Mouse (Mus musculus) cerebellum, adult 2 months (tissue): ENCODE results near the gene Nlrc4. TPM values are rescaled to one million over a fixed set of nuclear protein-coding genes. Genes with fewer than 3 reads are reported as not detected.

ENCODE experiments used
- DNase-seq, 2 experiments: peaks; one replicate each; pipeline ENCODE4 v3.0.0; 2021
- H3K27ac ChIP-seq: fragments of 200-500 bp; 2 replicates; pipeline ENCODE4 v1.5.1; 2012; ENCODE audit warnings: low read length, control low read depth, inconsistent platforms; ENCODE audit not compliant: insufficient read depth
- H3K27me3 ChIP-seq: fragments of 200-500 bp; 2 replicates; pipeline ENCODE4 v1.6.1; 2012; ENCODE audit warnings: inconsistent platforms, mild to moderate bottlenecking, low read length, moderate library complexity; ENCODE audit not compliant: control insufficient read depth, insufficient read depth
- H3K4me1 ChIP-seq: fragments of 200-500 bp; 2 replicates; pipeline ENCODE4 v1.6.1; 2011; ENCODE audit warnings: low read length; ENCODE audit not compliant: control insufficient read depth, insufficient read depth
- H3K4me3 ChIP-seq: fragments of 200-500 bp; replicated peaks from 2 replicates; pipeline ENCODE3; 2011; ENCODE audit warnings: mild to moderate bottlenecking, low read depth, low read length, control low read depth; ENCODE audit not compliant: insufficient read depth
- CTCF ChIP-seq: fragments of 200-500 bp; IDR thresholded peaks from 2 replicates; pipeline ENCODE4 v1.5.1; 2011; ENCODE audit warnings: low read depth, mild to moderate bottlenecking, control low read depth, low read length, moderate library complexity, borderline replicate concordance; ENCODE audit not compliant: insufficient read depth
- POLR2A ChIP-seq: fragments of 200-500 bp; IDR thresholded peaks from 2 replicates; pipeline ENCODE4 v1.6.1; 2011; ENCODE audit warnings: low read length, control low read depth, borderline replicate concordance; ENCODE audit not compliant: insufficient read depth
- WGBS: fragments of 180-500 bp; shearing (Covaris S2); methylation state at CpG from one replicate; pipeline ENCODE4 v1.1.7; 2018; 5-methylcytosine and 5-hydroxymethylcytosine counted together
- polyA plus RNA-seq: library from polyadenylated mRNA; depleted of rRNA; stranded (reverse); fragments of >200 nt; gene quantifications from 2 replicates; pipeline ENCODE4 v1.2.3, GENCODE M21; 2012; rRNA removed

The Nlrc4 gene
- polyA plus RNA-seq, 1 experiment = 0.13 TPM

DNA sequence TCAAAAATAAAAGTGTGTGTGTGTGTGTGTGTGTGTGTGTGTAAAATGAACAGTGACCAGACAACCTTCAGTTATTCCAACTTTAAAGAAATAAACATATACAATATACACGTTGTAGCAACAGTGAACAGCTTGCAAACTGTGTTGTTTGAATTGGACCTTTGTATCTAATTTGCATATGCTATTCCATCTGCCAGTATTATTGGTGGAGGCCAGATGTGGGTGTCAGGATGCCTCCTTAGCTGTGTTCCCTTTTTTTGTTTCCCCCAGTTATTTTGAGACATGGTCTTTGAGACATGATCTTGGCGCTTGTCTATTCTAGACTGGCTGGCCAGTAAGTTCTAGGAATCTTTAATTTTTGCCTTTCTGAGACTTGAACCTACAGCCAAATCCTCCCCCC is 61.8 kb downstream of the Nlrc4 start:
- 67% methylated on average over 2 of the region's 2 CpGs for WGBS
- Histone ChIP-seq H3K27me3 (no peaks in the 10 kb centered on the region), H3K4me1 (peaks cover 2% of the 10 kb centered on the region; the same call in 1 of the 2 replicates), H3K27ac (no peak overlapping the region), H3K4me3 (no peak overlapping the region)
- no peak for DNase-seq
- TF ChIP-seq CTCF = no peak
- no peak for TF ChIP-seq POLR2A

DNA sequence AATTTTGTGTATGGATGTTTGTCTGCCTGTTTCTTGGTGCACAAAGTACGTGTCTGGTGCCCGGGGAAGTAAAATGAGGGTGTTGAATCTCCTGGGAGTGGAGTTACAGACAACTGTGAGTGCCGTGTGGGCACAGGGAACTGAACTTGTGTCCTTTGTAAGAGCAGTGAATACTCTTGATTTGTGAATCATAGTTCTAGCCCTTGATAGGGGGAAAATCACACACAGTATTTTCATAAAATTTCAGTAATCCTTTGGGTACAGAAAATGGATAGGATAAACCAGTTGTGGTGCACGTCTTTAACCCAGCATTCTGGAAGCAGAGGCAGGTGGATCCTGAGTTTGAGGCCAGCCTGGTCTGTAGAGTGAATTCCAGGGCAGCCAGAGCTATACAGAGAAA is 62.2 kb downstream of the Nlrc4 start:
- Histone ChIP-seq H3K4me3 (no peak overlapping the region), H3K4me1 (0 out of 2 replicates have a peak, but pooled peaks cover 2% of the 10 kb centered on the region), H3K27ac (no peak overlapping the region), H3K27me3 (no peaks in the 10 kb centered on the region)
- TF ChIP-seq POLR2A (no peak), CTCF (no peak)
- DNase-seq = no peak
- 55% methylated on average over 4 of the region's 4 CpGs for WGBS

DNA sequence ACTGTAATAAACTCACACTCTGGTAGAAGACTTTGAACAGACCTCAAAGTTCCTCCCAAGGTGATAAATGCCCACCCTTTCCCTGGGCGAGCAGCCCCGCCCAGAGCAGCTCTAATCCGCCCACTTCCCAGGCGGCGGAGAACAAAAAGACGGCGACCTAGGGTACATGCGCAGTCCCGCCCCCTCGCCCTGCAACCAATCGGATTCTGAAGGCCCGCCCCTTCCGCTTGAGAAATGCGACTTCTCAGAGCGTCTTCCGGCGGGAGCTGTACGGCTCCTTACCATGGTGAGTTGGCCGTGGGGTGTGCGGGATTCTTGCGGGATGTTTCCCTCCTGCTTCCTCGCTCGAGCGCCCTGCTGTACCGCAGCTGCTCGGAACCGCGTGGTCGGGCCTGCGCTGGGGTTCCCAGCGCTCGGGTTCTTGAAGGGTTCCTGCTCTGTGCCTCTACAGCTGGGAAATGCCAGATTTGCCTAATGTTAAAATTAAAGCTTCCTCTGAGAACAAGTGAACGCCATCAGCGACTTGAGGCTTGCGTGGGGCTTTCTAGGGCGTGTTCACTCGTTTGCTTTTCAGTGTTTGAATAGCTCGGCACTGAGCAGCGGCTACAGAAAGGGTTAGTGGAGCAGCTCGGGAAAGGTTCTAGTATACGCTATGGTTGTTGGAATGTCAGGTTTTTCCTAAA is 63.4 kb downstream of the Nlrc4 start, which contains the start of gene Slc30a6:
Gene Slc30a6, plus strand, starts transcription at position 226 of the 683 bp plus-strand sequence.
- WGBS = under 1% methylated on average over 41 of the region's 41 CpGs
- no peaks in the 10 kb centered on the region for H3K27me3 ChIP-seq
- H3K4me3 ChIP-seq = peak within 1 kb of the TSS; percentile 82
- peak within 1 kb of the TSS; percentile 53; the same call in 1 of the 2 replicates for H3K27ac ChIP-seq
- 0 out of 2 replicates have a peak, but pooled peaks cover 2% of the 10 kb centered on the region for H3K4me1 ChIP-seq
- peak; percentile 86; the same call in 1 of the 2 replicates for TF ChIP-seq POLR2A
- no peak for TF ChIP-seq CTCF
- peak; percentile 96 for DNase-seq

DNA sequence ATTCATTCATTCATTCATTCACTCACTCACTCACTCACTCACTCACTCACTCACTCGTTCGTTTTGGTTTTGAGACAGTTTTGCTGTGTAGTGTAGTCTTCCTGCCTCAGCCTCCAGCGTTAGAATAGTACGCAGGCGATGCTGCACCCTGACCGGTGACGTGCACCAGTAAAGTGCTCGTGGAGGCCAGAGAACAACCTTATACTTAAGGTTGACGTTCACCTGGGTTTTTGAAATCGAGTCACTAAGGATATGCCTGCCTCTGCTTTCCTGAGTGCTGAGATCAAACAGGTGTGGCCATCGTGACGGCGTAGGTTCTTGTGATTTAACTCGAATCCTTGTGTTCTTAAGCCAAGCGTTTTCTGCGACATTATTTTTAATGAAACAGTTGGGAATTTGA is 64.1 kb downstream of the Nlrc4 start:
- Histone ChIP-seq H3K27me3 (no peaks in the 10 kb centered on the region), H3K4me3 (peak overlapping the region; percentile 82), H3K27ac (no peak overlapping the region), H3K4me1 (0 out of 2 replicates have a peak, but pooled peaks cover 2% of the 10 kb centered on the region)
- TF ChIP-seq CTCF = no peak
- no peak for TF ChIP-seq POLR2A
- WGBS = 25% methylated on average over 16 of the region's 16 CpGs
- peak in 1 of 2 experiments; percentile 26 for DNase-seq

DNA sequence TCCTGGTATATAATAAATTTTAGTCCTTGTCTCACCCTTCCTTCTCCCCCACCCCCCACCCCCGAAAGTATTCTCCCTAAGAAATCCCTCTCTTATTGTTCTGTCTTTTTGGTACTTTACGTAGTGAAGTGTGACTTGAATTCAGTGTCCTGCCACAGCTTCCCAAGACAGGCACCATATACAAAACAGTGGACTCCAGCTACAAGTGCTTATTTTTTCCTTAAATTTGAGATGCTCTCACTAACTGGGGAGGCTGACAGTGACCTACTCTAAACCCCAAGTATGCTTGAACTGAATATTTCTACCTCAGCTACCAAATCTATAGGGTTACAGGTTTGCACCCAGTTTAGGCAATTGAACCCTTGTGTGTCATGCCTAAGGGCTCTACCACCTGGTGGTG is 64.6 kb downstream of the Nlrc4 start:
- Histone ChIP-seq H3K4me1 (0 out of 2 replicates have a peak, but pooled peaks cover 2% of the 10 kb centered on the region), H3K4me3 (no peak overlapping the region)
- WGBS = 74% methylated on average over 2 of the region's 2 CpGs

DNA sequence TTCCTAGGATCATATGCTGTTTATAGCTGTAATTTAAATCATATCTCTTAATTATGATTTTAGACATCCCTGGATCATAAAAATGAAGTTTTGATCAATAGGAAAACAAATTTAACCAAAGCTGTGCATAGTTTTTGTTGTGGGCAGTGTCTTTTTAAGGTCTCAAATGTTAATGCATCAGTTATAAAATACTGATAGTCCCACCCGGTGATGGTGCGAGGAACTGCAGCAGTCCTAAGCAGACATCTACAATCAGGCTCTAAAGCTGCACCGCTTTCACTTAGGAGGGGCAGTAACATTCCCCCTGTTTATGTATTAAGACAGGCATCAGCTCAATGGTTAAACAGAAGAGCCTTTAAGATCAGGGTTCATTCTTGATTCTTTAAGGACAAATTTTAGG is 69.1 kb downstream of the Nlrc4 start:
- no peak overlapping the region for H3K27ac ChIP-seq
- 72% methylated on average over 3 of the region's 3 CpGs for WGBS
- no peak overlapping the region for H3K4me3 ChIP-seq
- no peaks in the 10 kb centered on the region for H3K27me3 ChIP-seq
- TF ChIP-seq CTCF = no peak
- H3K4me1 ChIP-seq = 0 out of 2 replicates have a peak, but pooled peaks cover 2% of the 10 kb centered on the region
- DNase-seq = no peak

More for the DNA sequence above, 64.6 kb downstream of the Nlrc4 start:
- DNase-seq = no peak
- TF ChIP-seq POLR2A (no peak), CTCF (no peak)
- Histone ChIP-seq H3K27ac (no peak overlapping the region), H3K27me3 (no peaks in the 10 kb centered on the region)

DNA sequence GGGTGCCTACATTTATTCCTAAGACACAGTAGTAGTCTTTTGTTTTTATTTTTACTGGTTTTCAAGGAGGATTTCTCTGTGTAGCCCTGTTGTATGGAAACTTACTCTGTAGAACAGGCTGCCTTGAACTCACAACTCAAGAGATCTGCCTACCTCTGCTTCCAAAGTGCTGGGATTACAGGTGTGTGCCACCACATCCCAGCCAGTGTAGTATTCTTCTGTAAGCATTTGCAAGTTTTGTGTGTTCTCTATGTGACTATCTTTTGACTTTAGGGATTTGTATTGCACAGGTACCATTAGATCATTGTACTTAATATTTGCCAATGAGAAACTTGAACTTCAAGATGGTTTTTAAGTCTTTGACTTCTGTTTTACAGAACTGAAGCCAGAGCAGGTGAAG is 72.3 kb downstream of the Nlrc4 start:
- DNase-seq = no peak
- Histone ChIP-seq H3K27me3 (no peaks in the 10 kb centered on the region), H3K4me3 (no peak overlapping the region), H3K27ac (no peak overlapping the region), H3K4me1 (no peaks in the 10 kb centered on the region)
- TF ChIP-seq POLR2A (no peak), CTCF (no peak)

DNA sequence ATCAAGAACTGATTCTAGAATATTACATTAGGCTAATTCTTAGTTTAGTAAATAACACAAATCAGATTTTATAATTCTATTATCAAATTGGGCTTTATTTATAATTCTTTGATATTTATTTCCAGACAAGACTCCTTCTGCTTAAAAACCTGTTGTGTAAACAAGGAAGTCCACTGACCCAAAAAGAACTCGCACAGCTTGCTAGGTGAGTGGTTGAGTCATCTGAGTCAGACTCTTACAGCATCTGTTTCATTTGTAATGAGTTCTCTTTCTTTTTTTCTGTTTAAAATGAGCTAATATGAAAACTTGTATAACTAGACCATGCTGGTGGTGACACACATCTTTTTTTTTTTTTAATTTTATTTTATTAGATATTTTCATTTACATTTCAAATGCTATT is 82.0 kb downstream of the Nlrc4 start:
- DNase-seq = no peak
- 88% methylated on average over 1 of the region's 1 CpGs for WGBS
- H3K4me3 ChIP-seq = no peak overlapping the region
- H3K4me1 ChIP-seq = no peaks in the 10 kb centered on the region
- no peak for TF ChIP-seq CTCF
- TF ChIP-seq POLR2A = no peak
- no peak overlapping the region for H3K27ac ChIP-seq
- H3K27me3 ChIP-seq = no peaks in the 10 kb centered on the region

Other genes with a start within 250 kb of the Nlrc4 start
- gene Memo1, start 163.6 kb downstream of the Nlrc4 start, polyA plus RNA-seq = 32.8 and 33.0 TPM in 2 replicates
- gene Dpy30, start 135.2 kb downstream of the Nlrc4 start, polyA plus RNA-seq = 81.3 and 91.6 TPM in 2 replicates
- 24.4 and 24.6 TPM in 2 replicates for gene Spast, start 120.2 kb downstream of the Nlrc4 start, polyA plus RNA-seq
- 23.0 and 24.8 TPM in 2 replicates for gene Slc30a6, start 63.5 kb downstream of the Nlrc4 start, polyA plus RNA-seq
- gene Yipf4, start 30.4 kb upstream of the Nlrc4 start, polyA plus RNA-seq = 52.0 and 58.0 TPM in 2 replicates
- 120 and 127 TPM in 2 replicates for gene Birc6, start 69.2 kb upstream of the Nlrc4 start, polyA plus RNA-seq